Mouse (Mus musculus) B cell, adult 2 months (primary cell): ENCODE results near the gene Mid1.
A peak's percentile ranks its signal among the peaks of the same experiment; 100 is the strongest.
"Not testable (repeated sequence)": the region's sequence is repeated elsewhere in the genome, so short reads cannot be mapped to it uniquely, and the experiment has no call there.

Experiments used
- DNase-seq, 2 experiments: peaks; one replicate each; pipeline ENCODE4 v3.0.0; 2022

Gene Mid1

GRCm38 (mm10) chrX:170019219-170019953, 334.4 kb downstream of the Mid1 start:
- DNase-seq = not testable (repeated sequence)

GRCm38 (mm10) chrX:170019954-170020689, 335.1 kb downstream of the Mid1 start:
- peak; percentile 100 for DNase-seq

- DNase-seq = peak; percentile 96 to 100
These were observed 335.7 kb downstream of the Mid1 start for GRCm38 (mm10) chrX:170020690-170021050.

GRCm38 (mm10) chrX:170021205-170021604, 336.2 kb downstream of the Mid1 start:
- DNase-seq = peak in 1 of 2 experiments; percentile 36

GRCm38 (mm10) chrX:170021750-170022461, 336.9 kb downstream of the Mid1 start:
- DNase-seq = peak; percentile 88 to 91
